Mouse (Mus musculus): ENCODE data around the gene Elk3. TPM values are rescaled to one million over a fixed set of nuclear protein-coding genes. Genes with fewer than 3 reads are reported as not detected.

Elk3 gene
- polyA plus RNA-seq, 1 experiment from 2014 or later: 23.6 TPM

- H3K27ac ChIP-seq (ENCODE audit: low read length): no peak overlapping the region; the same call in 1 of the 2 replicates
- no peaks in the 10 kb centered on the region for H3K9me3 ChIP-seq (replicated peaks; ENCODE audit: control insufficient read depth, low read length)
- no peaks in the 10 kb centered on the region for H3K27me3 ChIP-seq (ENCODE audit: control insufficient read depth, insufficient read depth, low read length)
- WGBS: 80% methylated on average over 7 of the region's 7 CpGs
- H3K9ac ChIP-seq (ENCODE audit: low read length): no peak overlapping the region
- no peaks in the 10 kb centered on the region for H3K36me3 ChIP-seq (ENCODE audit: control insufficient read depth, insufficient read depth, low read length)
- no peak overlapping the region for H3K4me3 ChIP-seq (replicated peaks; ENCODE audit: low read length)
- no peak overlapping the region for H3K4me2 ChIP-seq (ENCODE audit: low read depth, low read length)
- H3K4me1 ChIP-seq (ENCODE audit: control insufficient read depth, insufficient read depth, low read length): peaks cover 25% of the 10 kb centered on the region
- no peak for ATAC-seq (ENCODE audit: insufficient read depth, low FRiP score)
These were observed 39.1 kb downstream of the Elk3 start for GRCm38 (mm10) chr10:93271831-93272230.

GRCm38 (mm10) chr10:93270889-93271460, 40.0 kb downstream of the Elk3 start:
- no peaks in the 10 kb centered on the region for H3K36me3 ChIP-seq (ENCODE audit: control insufficient read depth, insufficient read depth, low read length)
- no peak for ATAC-seq (ENCODE audit: insufficient read depth, low FRiP score)
- peaks cover 19% of the 10 kb centered on the region for H3K4me1 ChIP-seq (ENCODE audit: control insufficient read depth, insufficient read depth, low read length)
- no peak overlapping the region for H3K4me3 ChIP-seq (replicated peaks; ENCODE audit: low read length)
- no peak overlapping the region for H3K9ac ChIP-seq (ENCODE audit: low read length)
- H3K27ac ChIP-seq (ENCODE audit: low read length): no peak overlapping the region
- no peak overlapping the region for H3K4me2 ChIP-seq (ENCODE audit: low read depth, low read length)
- no peaks in the 10 kb centered on the region for H3K9me3 ChIP-seq (replicated peaks; ENCODE audit: control insufficient read depth, low read length)
- 84% methylated on average over 6 of the region's 6 CpGs for WGBS
- H3K27me3 ChIP-seq (ENCODE audit: control insufficient read depth, insufficient read depth, low read length): no peaks in the 10 kb centered on the region

- Histone ChIP-seq H3K27me3 (ENCODE audit: control insufficient read depth, insufficient read depth, low read length) (no peaks in the 10 kb centered on the region), H3K27ac (ENCODE audit: low read length) (peak overlapping the region; percentile 25; the same call in 1 of the 2 replicates), H3K9me3 (replicated peaks; ENCODE audit: control insufficient read depth, low read length) (no peaks in the 10 kb centered on the region), H3K4me1 (ENCODE audit: control insufficient read depth, insufficient read depth, low read length) (peaks cover 15% of the 10 kb centered on the region), H3K36me3 (ENCODE audit: control insufficient read depth, insufficient read depth, low read length) (no peaks in the 10 kb centered on the region), H3K4me3 (replicated peaks; ENCODE audit: low read length) (no peak overlapping the region), H3K4me2 (ENCODE audit: low read depth, low read length) (no peak overlapping the region), H3K9ac (ENCODE audit: low read length) (no peak overlapping the region)
- WGBS: 32% methylated on average over 4 of the region's 4 CpGs
- ATAC-seq (ENCODE audit: insufficient read depth, low FRiP score): no peak
These were observed 41.2 kb downstream of the Elk3 start for GRCm38 (mm10) chr10:93269744-93270143.

GRCm38 (mm10) chr10:93268339-93268738, 42.6 kb downstream of the Elk3 start:
- Histone ChIP-seq H3K4me3 (replicated peaks; ENCODE audit: low read length) (no peak overlapping the region), H3K9ac (ENCODE audit: low read length) (no peak overlapping the region), H3K27ac (ENCODE audit: low read length) (no peak overlapping the region), H3K9me3 (replicated peaks; ENCODE audit: control insufficient read depth, low read length) (no peaks in the 10 kb centered on the region), H3K36me3 (ENCODE audit: control insufficient read depth, insufficient read depth, low read length) (no peaks in the 10 kb centered on the region), H3K4me2 (ENCODE audit: low read depth, low read length) (no peak overlapping the region), H3K27me3 (ENCODE audit: control insufficient read depth, insufficient read depth, low read length) (no peaks in the 10 kb centered on the region), H3K4me1 (ENCODE audit: control insufficient read depth, insufficient read depth, low read length) (peaks cover 15% of the 10 kb centered on the region)
- WGBS: 86% methylated on average over 3 of the region's 3 CpGs
- no peak for ATAC-seq (ENCODE audit: insufficient read depth, low FRiP score)

GRCm38 (mm10) chr10:93267509-93267908, 43.4 kb downstream of the Elk3 start:
- Histone ChIP-seq H3K36me3 (ENCODE audit: control insufficient read depth, insufficient read depth, low read length) (no peaks in the 10 kb centered on the region), H3K27ac (ENCODE audit: low read length) (no peak overlapping the region), H3K4me3 (replicated peaks; ENCODE audit: low read length) (no peak overlapping the region), H3K4me1 (ENCODE audit: control insufficient read depth, insufficient read depth, low read length) (peaks cover 18% of the 10 kb centered on the region), H3K9ac (ENCODE audit: low read length) (no peak overlapping the region), H3K9me3 (replicated peaks; ENCODE audit: control insufficient read depth, low read length) (no peaks in the 10 kb centered on the region), H3K27me3 (ENCODE audit: control insufficient read depth, insufficient read depth, low read length) (no peaks in the 10 kb centered on the region), H3K4me2 (ENCODE audit: low read depth, low read length) (no peak overlapping the region)
- 92% methylated on average over 5 of the region's 5 CpGs for WGBS
- no peak for ATAC-seq (ENCODE audit: insufficient read depth, low FRiP score)

- no peaks in the 10 kb centered on the region for H3K9me3 ChIP-seq (replicated peaks; ENCODE audit: control insufficient read depth, low read length)
- H3K4me2 ChIP-seq (ENCODE audit: low read depth, low read length): no peak overlapping the region
- 81% methylated on average over 7 of the region's 7 CpGs for WGBS
- no peak overlapping the region for H3K4me3 ChIP-seq (replicated peaks; ENCODE audit: low read length)
- H3K27me3 ChIP-seq (ENCODE audit: control insufficient read depth, insufficient read depth, low read length): no peaks in the 10 kb centered on the region
- ATAC-seq (ENCODE audit: insufficient read depth, low FRiP score): no peak
- no peaks in the 10 kb centered on the region for H3K36me3 ChIP-seq (ENCODE audit: control insufficient read depth, insufficient read depth, low read length)
- H3K9ac ChIP-seq (ENCODE audit: low read length): no peak overlapping the region
- H3K27ac ChIP-seq (ENCODE audit: low read length): no peak overlapping the region
- peaks cover 21% of the 10 kb centered on the region for H3K4me1 ChIP-seq (ENCODE audit: control insufficient read depth, insufficient read depth, low read length)
These were observed 44.4 kb downstream of the Elk3 start for GRCm38 (mm10) chr10:93266521-93266920.

GRCm38 (mm10) chr10:93265833-93266232, 45.1 kb downstream of the Elk3 start:
- no peaks in the 10 kb centered on the region for H3K9me3 ChIP-seq (replicated peaks; ENCODE audit: control insufficient read depth, low read length)
- no peak for ATAC-seq (ENCODE audit: insufficient read depth, low FRiP score)
- H3K4me1 ChIP-seq (ENCODE audit: control insufficient read depth, insufficient read depth, low read length): peaks cover 27% of the 10 kb centered on the region
- H3K4me3 ChIP-seq (replicated peaks; ENCODE audit: low read length): no peak overlapping the region
- no peak overlapping the region for H3K9ac ChIP-seq (ENCODE audit: low read length)
- no peak overlapping the region for H3K4me2 ChIP-seq (ENCODE audit: low read depth, low read length)
- no peak overlapping the region for H3K27ac ChIP-seq (ENCODE audit: low read length)
- no peaks in the 10 kb centered on the region for H3K27me3 ChIP-seq (ENCODE audit: control insufficient read depth, insufficient read depth, low read length)
- H3K36me3 ChIP-seq (ENCODE audit: control insufficient read depth, insufficient read depth, low read length): no peaks in the 10 kb centered on the region
- 82% methylated on average over 9 of the region's 9 CpGs for whole genome bisulfite sequencing

GRCm38 (mm10) chr10:93264001-93264400, 46.9 kb downstream of the Elk3 start:
- 83% methylated on average over 5 of the region's 5 CpGs for WGBS
- H3K9me3 ChIP-seq (replicated peaks; ENCODE audit: control insufficient read depth, low read length): no peaks in the 10 kb centered on the region

GRCm38 (mm10) chr10:93263431-93263830, 47.5 kb downstream of the Elk3 start:
- H3K27ac ChIP-seq (ENCODE audit: low read length): no peak overlapping the region
- H3K4me3 ChIP-seq (replicated peaks; ENCODE audit: low read length): no peak overlapping the region
- WGBS: 80% methylated on average over 8 of the region's 8 CpGs

More at GRCm38 (mm10) chr10:93264001-93264400, 46.9 kb downstream of the Elk3 start:
- Histone ChIP-seq H3K4me1 (ENCODE audit: control insufficient read depth, insufficient read depth, low read length) (peaks cover 25% of the 10 kb centered on the region), H3K4me3 (replicated peaks; ENCODE audit: low read length) (no peak overlapping the region), H3K4me2 (ENCODE audit: low read depth, low read length) (no peak overlapping the region), H3K27ac (ENCODE audit: low read length) (no peak overlapping the region), H3K36me3 (ENCODE audit: control insufficient read depth, insufficient read depth, low read length) (no peaks in the 10 kb centered on the region), H3K27me3 (ENCODE audit: control insufficient read depth, insufficient read depth, low read length) (no peaks in the 10 kb centered on the region), H3K9ac (ENCODE audit: low read length) (no peak overlapping the region)
- no peak for ATAC-seq (ENCODE audit: insufficient read depth, low FRiP score)

More at GRCm38 (mm10) chr10:93263431-93263830, 47.5 kb downstream of the Elk3 start:
- no peaks in the 10 kb centered on the region for H3K27me3 ChIP-seq (ENCODE audit: control insufficient read depth, insufficient read depth, low read length)
- H3K4me2 ChIP-seq (ENCODE audit: low read depth, low read length): no peak overlapping the region
- no peaks in the 10 kb centered on the region for H3K36me3 ChIP-seq (ENCODE audit: control insufficient read depth, insufficient read depth, low read length)
- H3K9ac ChIP-seq (ENCODE audit: low read length): 0 out of 2 replicates have a peak overlapping the region, but pooled peaks have one; percentile 2
- ATAC-seq (ENCODE audit: insufficient read depth, low FRiP score): no peak
- no peaks in the 10 kb centered on the region for H3K9me3 ChIP-seq (replicated peaks; ENCODE audit: control insufficient read depth, low read length)
- peaks cover 25% of the 10 kb centered on the region for H3K4me1 ChIP-seq (ENCODE audit: control insufficient read depth, insufficient read depth, low read length)

Measured in stomach, embryonic 16.5 days (tissue).